Mouse (Mus musculus): ENCODE data around the gene Clpx.
"Not testable (repeated sequence)": the region's sequence is repeated elsewhere in the genome, so short reads cannot be mapped to it uniquely, and the experiment has no call there.

Gene Clpx

GRCm38 (mm10) chr9:65292421-65292820 lies 1.6 kb upstream of the Clpx start:
- no peak for DNase-seq (ENCODE audit: low spot score in 2 of 2)

GRCm38 (mm10) chr9:65293119-65293518 lies 941 bp upstream of the Clpx start:
- no peak for DNase-seq (ENCODE audit: low spot score in 2 of 2)

GRCm38 (mm10) chr9:65293580-65293972 lies 484 bp upstream of the Clpx start:
- peak in 1 of 2 experiments; percentile 8 for DNase-seq (ENCODE audit: low spot score in 2 of 2)

GRCm38 (mm10) chr9:65294716-65295378 lies 787 bp downstream of the Clpx start:
- no peak for DNase-seq (ENCODE audit: low spot score in 2 of 2)

GRCm38 (mm10) chr9:65297056-65297455 lies 3.0 kb downstream of the Clpx start:
- no peak for DNase-seq (ENCODE audit: low spot score in 2 of 2)

- no peak for DNase-seq (ENCODE audit: low spot score in 2 of 2)
Measured at GRCm38 (mm10) chr9:65298761-65299160, 4.7 kb downstream of the Clpx start.

- no peak for DNase-seq (ENCODE audit: low spot score in 2 of 2)
Measured at GRCm38 (mm10) chr9:65299650-65300049, 5.6 kb downstream of the Clpx start.

GRCm38 (mm10) chr9:65302327-65302983 lies 8.4 kb downstream of the Clpx start:
- no peak for DNase-seq (ENCODE audit: low spot score in 2 of 2)

- no peak for DNase-seq (ENCODE audit: low spot score in 2 of 2)
Measured at GRCm38 (mm10) chr9:65303586-65303985, 9.5 kb downstream of the Clpx start.

- DNase-seq (ENCODE audit: low spot score in 2 of 2): no peak
Measured at GRCm38 (mm10) chr9:65304300-65304699, 10.2 kb downstream of the Clpx start.

- DNase-seq (ENCODE audit: low spot score in 2 of 2): no peak
Measured at GRCm38 (mm10) chr9:65306672-65307071, 12.6 kb downstream of the Clpx start.

GRCm38 (mm10) chr9:65308011-65308410 lies 14.0 kb downstream of the Clpx start:
- no peak for DNase-seq (ENCODE audit: low spot score in 2 of 2)

- no peak for DNase-seq (ENCODE audit: low spot score in 2 of 2)
Measured at GRCm38 (mm10) chr9:65312669-65313357, 18.8 kb downstream of the Clpx start.

GRCm38 (mm10) chr9:65313846-65314245 lies 19.8 kb downstream of the Clpx start:
- DNase-seq (ENCODE audit: low spot score in 2 of 2): no peak

- DNase-seq (ENCODE audit: low spot score in 2 of 2): no peak
Measured at GRCm38 (mm10) chr9:65322255-65322900, 28.3 kb downstream of the Clpx start.

GRCm38 (mm10) chr9:65325971-65326370 lies 31.9 kb downstream of the Clpx start:
- no peak for DNase-seq (ENCODE audit: low spot score in 2 of 2)

- no peak for DNase-seq (ENCODE audit: low spot score in 2 of 2)
Measured at GRCm38 (mm10) chr9:65327371-65327770, 33.3 kb downstream of the Clpx start.

- DNase-seq (ENCODE audit: low spot score in 2 of 2): no peak
Measured at GRCm38 (mm10) chr9:65333958-65334357, 39.9 kb downstream of the Clpx start.

GRCm38 (mm10) chr9:65339146-65339545 lies 45.1 kb downstream of the Clpx start:
- DNase-seq (ENCODE audit: low spot score in 2 of 2): no peak

GRCm38 (mm10) chr9:65340414-65340813 lies 46.4 kb downstream of the Clpx start:
- no peak for DNase-seq (ENCODE audit: low spot score in 2 of 2)

- DNase-seq (ENCODE audit: low spot score in 2 of 2): not testable (repeated sequence)
Measured at GRCm38 (mm10) chr9:65345439-65345838, 51.4 kb downstream of the Clpx start.

GRCm38 (mm10) chr9:65345854-65346475 lies 51.9 kb downstream of the Clpx start, which contains the start of gene Pdcd7:
Gene Pdcd7, plus strand, starts transcription at chr9:65346104.
- DNase-seq (ENCODE audit: low spot score in 2 of 2): peak; percentile 86 to 88

All from thymus, postnatal 10 days (tissue).